Mouse (Mus musculus) lung, embryonic 16.5 days (tissue): Measurements from ENCODE around the gene Dnm2. TPM values are rescaled to one million over a fixed set of nuclear protein-coding genes. Genes with fewer than 3 reads are reported as not detected.
A peak's percentile ranks its signal among the peaks of the same experiment; 100 is the strongest.

Experiments
- ATAC-seq: fragments of 200-750 bp; cut with Nextera tagmentation; 2 replicates; pipeline ENCODE4 v1.8.0; 2017; ENCODE audit warnings: low read depth, mild to moderate bottlenecking, moderate library complexity
- H3K27ac ChIP-seq: fragments of 300-500 bp; sonication (generic); 2 replicates; pipeline ENCODE4 v1.5.1; 2014; ENCODE audit warnings: mild to moderate bottlenecking, control low read depth, low read length
- H3K27me3 ChIP-seq: fragments of 300-500 bp; sonication (generic); 2 replicates; pipeline ENCODE4 v1.6.1; 2014; ENCODE audit warnings: low read depth, low read length, mixed read lengths; ENCODE audit not compliant: control insufficient read depth, insufficient read depth
- H3K36me3 ChIP-seq: fragments of 300-500 bp; sonication (generic); 2 replicates; pipeline ENCODE4 v1.6.1; 2014; ENCODE audit warnings: low read length; ENCODE audit not compliant: control insufficient read depth, insufficient read depth
- H3K4me1 ChIP-seq: fragments of 300-500 bp; sonication (generic); replicated peaks from 2 replicates; pipeline ENCODE4 v1.6.1; 2014; ENCODE audit warnings: low read length, mixed read lengths; ENCODE audit not compliant: control insufficient read depth, insufficient read depth
- H3K4me2 ChIP-seq: fragments of 300-500 bp; sonication (generic); 2 replicates; pipeline ENCODE4 v1.6.1; 2014; ENCODE audit warnings: low read depth, low read length, control low read depth
- H3K4me3 ChIP-seq: fragments of 300-500 bp; sonication (generic); 2 replicates; pipeline ENCODE4 v1.5.1; 2014; ENCODE audit warnings: mild to moderate bottlenecking, low read length, control low read depth
- H3K9ac ChIP-seq: fragments of 300-500 bp; sonication (generic); 2 replicates; pipeline ENCODE4 v1.6.1; 2014; ENCODE audit warnings: low read length, control low read depth
- H3K9me3 ChIP-seq: fragments of 300-500 bp; sonication (generic); 2 replicates; pipeline ENCODE4 v1.6.1; 2016; ENCODE audit warnings: low read length; ENCODE audit not compliant: control insufficient read depth
- WGBS: fragments of 180-500 bp; shearing (Covaris S2); extraction: QIAGEN DNeasy Blood & Tissue Kit; methylation state at CpG from one replicate; pipeline ENCODE4 v1.1.7; 2014; 5-methylcytosine and 5-hydroxymethylcytosine counted together
- polyA plus RNA-seq: library from polyadenylated mRNA; unstranded; fragments of >200 nt; fragmentation: Nextera tagmentation; extraction: Ambion mirVana; gene quantifications from 2 replicates; pipeline ENCODE4 v1.2.1, GENCODE M21; 2015

The Dnm2 gene
- polyA plus RNA-seq, 1 experiment from 2014 or later, result 77.5 TPM

- 0% methylated on average over 1 of the region's 1 CpGs for WGBS
- peak overlapping the region; percentile 91 for H3K9ac ChIP-seq
- peak overlapping the region; percentile 90 for H3K4me2 ChIP-seq
- no peaks in the 10 kb centered on the region for H3K9me3 ChIP-seq
- H3K4me1 ChIP-seq, result peaks cover 14% of the 10 kb centered on the region
- ATAC-seq, result no peak
- H3K27me3 ChIP-seq, result no peaks in the 10 kb centered on the region
- no peak overlapping the region for H3K27ac ChIP-seq
- peak overlapping the region; percentile 89 for H3K4me3 ChIP-seq
- H3K36me3 ChIP-seq, result no peaks in the 10 kb centered on the region
These were observed 1.3 kb downstream of the Dnm2 start for GRCm38 (mm10) chr9:21426013-21426412.

- no peak overlapping the region for H3K27ac ChIP-seq
- peaks cover 14% of the 10 kb centered on the region for H3K4me1 ChIP-seq
- H3K9me3 ChIP-seq, result no peaks in the 10 kb centered on the region
- no peaks in the 10 kb centered on the region for H3K27me3 ChIP-seq
- H3K9ac ChIP-seq, result no peak overlapping the region
- peak overlapping the region; percentile 90; the same call in 1 of the 2 replicates for H3K4me2 ChIP-seq
- H3K36me3 ChIP-seq, result no peaks in the 10 kb centered on the region
- WGBS, result 57% methylated on average over 2 of the region's 2 CpGs
- no peak overlapping the region for H3K4me3 ChIP-seq
- no peak for ATAC-seq
These were observed 1.8 kb downstream of the Dnm2 start for GRCm38 (mm10) chr9:21426525-21426924.

- WGBS, result 86% methylated on average over 2 of the region's 2 CpGs
- H3K4me3 ChIP-seq, result no peak overlapping the region
- no peaks in the 10 kb centered on the region for H3K36me3 ChIP-seq
- H3K27ac ChIP-seq, result no peak overlapping the region
- H3K9me3 ChIP-seq, result no peaks in the 10 kb centered on the region
- H3K9ac ChIP-seq, result no peak overlapping the region
- no peaks in the 10 kb centered on the region for H3K27me3 ChIP-seq
- ATAC-seq, result no peak
- peaks cover 14% of the 10 kb centered on the region for H3K4me1 ChIP-seq
- no peak overlapping the region for H3K4me2 ChIP-seq
These were observed 3.1 kb downstream of the Dnm2 start for GRCm38 (mm10) chr9:21427773-21428172.

- Histone ChIP-seq H3K4me3 (no peak overlapping the region), H3K4me1 (peaks cover 14% of the 10 kb centered on the region), H3K27ac (no peak overlapping the region), H3K27me3 (no peaks in the 10 kb centered on the region), H3K9me3 (no peaks in the 10 kb centered on the region), H3K9ac (no peak overlapping the region), H3K4me2 (no peak overlapping the region), H3K36me3 (no peaks in the 10 kb centered on the region)
- no peak for ATAC-seq
- 84% methylated on average over 6 of the region's 6 CpGs for WGBS
These were observed 3.5 kb downstream of the Dnm2 start for GRCm38 (mm10) chr9:21428178-21428577.

GRCm38 (mm10) chr9:21430724-21431123, 6.0 kb downstream of the Dnm2 start:
- no peak overlapping the region for H3K9ac ChIP-seq
- ATAC-seq, result no peak
- H3K36me3 ChIP-seq, result no peaks in the 10 kb centered on the region
- H3K4me2 ChIP-seq, result no peak overlapping the region
- H3K27ac ChIP-seq, result no peak overlapping the region
- H3K9me3 ChIP-seq, result no peaks in the 10 kb centered on the region
- H3K4me3 ChIP-seq, result no peak overlapping the region
- H3K27me3 ChIP-seq, result no peaks in the 10 kb centered on the region
- 79% methylated on average over 7 of the region's 7 CpGs for WGBS
- peaks cover 11% of the 10 kb centered on the region for H3K4me1 ChIP-seq

- H3K4me1 ChIP-seq, result peaks cover 3% of the 10 kb centered on the region; the same call in 1 of the 2 replicates
- H3K27me3 ChIP-seq, result no peaks in the 10 kb centered on the region
- H3K4me2 ChIP-seq, result no peak overlapping the region
- ATAC-seq, result no peak
- H3K9me3 ChIP-seq, result no peaks in the 10 kb centered on the region
- WGBS, result 83% methylated on average over 7 of the region's 7 CpGs
- no peak overlapping the region for H3K4me3 ChIP-seq
- no peaks in the 10 kb centered on the region for H3K36me3 ChIP-seq
- H3K9ac ChIP-seq, result no peak overlapping the region
- no peak overlapping the region for H3K27ac ChIP-seq
These were observed 7.4 kb downstream of the Dnm2 start for GRCm38 (mm10) chr9:21432066-21432465.

- no peak overlapping the region for H3K9ac ChIP-seq
- H3K4me1 ChIP-seq, result peaks cover 7% of the 10 kb centered on the region; the same call in 1 of the 2 replicates
- no peaks in the 10 kb centered on the region for H3K27me3 ChIP-seq
- no peaks in the 10 kb centered on the region for H3K9me3 ChIP-seq
- no peak overlapping the region for H3K4me2 ChIP-seq
- ATAC-seq, result peak; percentile 63; the same call in 1 of the 2 replicates
- 66% methylated on average over 8 of the region's 8 CpGs for WGBS
- no peak overlapping the region for H3K4me3 ChIP-seq
- H3K27ac ChIP-seq, result 0 out of 2 replicates have a peak overlapping the region, but pooled peaks have one; percentile 25
- no peaks in the 10 kb centered on the region for H3K36me3 ChIP-seq
These were observed 9.1 kb downstream of the Dnm2 start for GRCm38 (mm10) chr9:21433766-21434165.

GRCm38 (mm10) chr9:21434410-21434809, 9.7 kb downstream of the Dnm2 start:
- no peak overlapping the region for H3K4me2 ChIP-seq
- no peaks in the 10 kb centered on the region for H3K36me3 ChIP-seq
- H3K27ac ChIP-seq, result no peak overlapping the region
- H3K4me1 ChIP-seq, result peaks cover 7% of the 10 kb centered on the region; the same call in 1 of the 2 replicates
- no peak overlapping the region for H3K4me3 ChIP-seq
- ATAC-seq, result no peak
- no peak overlapping the region for H3K9ac ChIP-seq
- H3K9me3 ChIP-seq, result no peaks in the 10 kb centered on the region
- WGBS, result 90% methylated on average over 2 of the region's 2 CpGs
- no peaks in the 10 kb centered on the region for H3K27me3 ChIP-seq

- no peak for ATAC-seq
These were observed 11.3 kb downstream of the Dnm2 start for GRCm38 (mm10) chr9:21435777-21436635.

More at GRCm38 (mm10) chr9:21435777-21436635, 11.3 kb downstream of the Dnm2 start:
- H3K4me3 ChIP-seq, result no peak overlapping the region
- H3K4me2 ChIP-seq, result no peak overlapping the region
- no peaks in the 10 kb centered on the region for H3K36me3 ChIP-seq
- H3K9me3 ChIP-seq, result no peaks in the 10 kb centered on the region
- no peak overlapping the region for H3K9ac ChIP-seq
- WGBS, result 71% methylated on average over 7 of the region's 7 CpGs
- no peak overlapping the region for H3K27ac ChIP-seq
- H3K27me3 ChIP-seq, result no peaks in the 10 kb centered on the region
- peaks cover 7% of the 10 kb centered on the region; the same call in 1 of the 2 replicates for H3K4me1 ChIP-seq
